Mouse (Mus musculus): Measurements from ENCODE around the gene Elane.
"Not testable (repeated sequence)": the region's sequence is repeated elsewhere in the genome, so short reads cannot be mapped to it uniquely, and the experiment has no call there.

DNA sequence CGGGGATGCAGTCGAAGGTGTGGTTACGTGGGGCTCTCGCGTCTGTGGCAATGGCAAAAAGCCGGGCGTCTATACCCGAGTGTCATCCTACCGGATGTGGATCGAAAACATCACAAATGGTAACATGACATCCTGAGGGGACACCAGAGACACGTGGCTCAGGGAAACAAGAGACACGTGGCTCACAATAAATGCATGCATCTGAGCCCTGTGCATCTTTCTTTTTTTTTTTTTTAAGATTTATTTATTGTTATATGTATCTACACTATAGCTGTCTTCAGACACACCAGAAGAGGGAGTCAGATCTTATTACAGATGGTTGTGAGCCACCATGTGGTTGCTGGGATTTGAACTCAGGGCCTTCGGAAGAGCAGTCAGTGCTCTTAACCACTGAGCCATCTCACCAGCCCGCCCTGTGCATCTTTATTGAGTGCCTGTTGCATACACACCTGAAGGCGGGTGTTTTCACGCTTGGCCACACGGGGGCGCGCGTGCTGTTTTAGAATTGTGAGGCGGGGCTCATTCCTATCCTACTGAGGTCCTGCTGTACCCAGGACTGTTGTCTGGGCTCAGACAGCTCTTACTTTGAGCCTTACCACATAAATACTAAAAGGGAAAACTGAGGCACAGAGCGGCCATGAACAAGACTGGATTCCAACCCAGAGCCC, 6.5 kb downstream of the Elane start:
- not testable (repeated sequence) for TF ChIP-seq TAL1 (IDR thresholded peaks at IDR 0.05; ENCODE audit: low read length); ZKSCAN1 (IDR thresholded peaks at IDR 0.05; ENCODE audit: low read depth, low read length); EP300 (IDR thresholded peaks at IDR 0.05; ENCODE audit: low read depth in 1 of 2, low read length in 2 of 2)
- TF ChIP-seq SMC3 (IDR thresholded peaks at IDR 0.05; ENCODE audit: low read depth, low read length), result peak; percentile 83
- TF ChIP-seq BHLHE40 (IDR thresholded peaks at IDR 0.05; ENCODE audit: borderline replicate concordance, low read depth, low read length), result 0 out of 2 replicates have a peak, but pooled peaks have one; percentile 8
- peak; percentile 68 for TF ChIP-seq ZNF384 (IDR thresholded peaks at IDR 0.05; ENCODE audit: low read depth, low read length)
- TF ChIP-seq CTCF (IDR thresholded peaks at IDR 0.05 in 2 of 3, conservative IDR thresholded peaks at IDR 0.05 in 1 of 3; ENCODE audit: control insufficient read depth in 1 of 3, insufficient read depth in 1 of 3, low read depth in 2 of 3, low read length in 3 of 3, poor library complexity in 1 of 3, severe bottlenecking in 1 of 3), result peak; percentile 52 to 94 (median 85)
